Mouse (Mus musculus) midbrain, postnatal 0 days (tissue): ENCODE data around the gene Gm42417. TPM values are rescaled to one million over a fixed set of nuclear protein-coding genes. Genes with fewer than 3 reads are reported as not detected.

Source experiments
- ATAC-seq: fragments of 200-750 bp; cut with Nextera tagmentation; 2 replicates; pipeline ENCODE4 v1.8.0; 2017; ENCODE audit warnings: moderate number of reproducible peaks, mild to moderate bottlenecking, moderate TSS enrichment, moderate library complexity; ENCODE audit not compliant: low FRiP score
- DNase-seq: peaks from one replicate; pipeline ENCODE4 v3.0.0-alpha.2; 2015; ENCODE audit warnings: low spot score
- H3K27ac ChIP-seq: fragments of 300-500 bp; sonication (generic); 2 replicates; pipeline ENCODE4 v1.5.1; 2014; ENCODE audit warnings: low read depth, mild to moderate bottlenecking, low read length, mixed read lengths
- H3K27me3 ChIP-seq: fragments of 300-500 bp; sonication (generic); 2 replicates; pipeline ENCODE4 v1.6.1; 2014; ENCODE audit warnings: low read length, control low read depth, mixed read lengths; ENCODE audit not compliant: insufficient read depth
- H3K36me3 ChIP-seq: fragments of 300-500 bp; sonication (generic); 2 replicates; pipeline ENCODE4 v1.6.1; 2014; ENCODE audit warnings: low read length, control low read depth, mixed read lengths; ENCODE audit not compliant: insufficient read depth
- H3K4me1 ChIP-seq: fragments of 300-500 bp; sonication (generic); 2 replicates; pipeline ENCODE4 v1.6.1; 2014; ENCODE audit warnings: mild to moderate bottlenecking, control low read depth, antibody characterized with exemption, low read length, mixed read lengths; ENCODE audit not compliant: insufficient read depth
- H3K4me2 ChIP-seq: fragments of 300-500 bp; sonication (generic); 2 replicates; pipeline ENCODE4 v1.6.1; 2014; ENCODE audit warnings: low read depth, mild to moderate bottlenecking, low read length, mixed read lengths; ENCODE audit not compliant: poor library complexity, severe bottlenecking
- H3K4me3 ChIP-seq: fragments of 300-500 bp; sonication (generic); 2 replicates; pipeline ENCODE4 v1.5.1; 2014; ENCODE audit warnings: low read depth, mild to moderate bottlenecking, low read length, moderate library complexity
- H3K9ac ChIP-seq: fragments of 300-500 bp; sonication (generic); replicated peaks from 2 replicates; pipeline ENCODE4 v1.6.1; 2014; ENCODE audit warnings: mild to moderate bottlenecking, low read length, moderate library complexity, mixed read lengths; ENCODE audit not compliant: poor library complexity, severe bottlenecking
- H3K9me3 ChIP-seq: fragments of 300-500 bp; sonication (generic); 2 replicates; pipeline ENCODE4 v1.6.1; 2016; ENCODE audit warnings: low read length, control low read depth
- CTCF ChIP-seq: IDR thresholded peaks from 2 replicates; pipeline ENCODE4 v1.5.1; 2016; ENCODE audit warnings: antibody characterized with exemption, mild to moderate bottlenecking
- WGBS: fragments of 180-500 bp; shearing (Covaris S2); extraction: QIAGEN DNeasy Blood & Tissue Kit; methylation state at CpG from one replicate; pipeline ENCODE4 v1.1.7; 2014; 5-methylcytosine and 5-hydroxymethylcytosine counted together
- polyA plus RNA-seq: library from polyadenylated mRNA; unstranded; fragments of >200 nt; fragmentation: Nextera tagmentation; extraction: Ambion mirVana; gene quantifications from 2 replicates; pipeline ENCODE4 v1.2.1, GENCODE M21; 2015
- total RNA-seq: library from RNA; depleted of rRNA; stranded (reverse); fragments of >200 nt; gene quantifications from 2 replicates; pipeline ENCODE4 v1.2.3, GENCODE M21; 2014

Gene Gm42417
- total and polyA plus RNA-seq, 2 experiments from 2014 or later = 0.42 TPM; not detected in 1

DNA sequence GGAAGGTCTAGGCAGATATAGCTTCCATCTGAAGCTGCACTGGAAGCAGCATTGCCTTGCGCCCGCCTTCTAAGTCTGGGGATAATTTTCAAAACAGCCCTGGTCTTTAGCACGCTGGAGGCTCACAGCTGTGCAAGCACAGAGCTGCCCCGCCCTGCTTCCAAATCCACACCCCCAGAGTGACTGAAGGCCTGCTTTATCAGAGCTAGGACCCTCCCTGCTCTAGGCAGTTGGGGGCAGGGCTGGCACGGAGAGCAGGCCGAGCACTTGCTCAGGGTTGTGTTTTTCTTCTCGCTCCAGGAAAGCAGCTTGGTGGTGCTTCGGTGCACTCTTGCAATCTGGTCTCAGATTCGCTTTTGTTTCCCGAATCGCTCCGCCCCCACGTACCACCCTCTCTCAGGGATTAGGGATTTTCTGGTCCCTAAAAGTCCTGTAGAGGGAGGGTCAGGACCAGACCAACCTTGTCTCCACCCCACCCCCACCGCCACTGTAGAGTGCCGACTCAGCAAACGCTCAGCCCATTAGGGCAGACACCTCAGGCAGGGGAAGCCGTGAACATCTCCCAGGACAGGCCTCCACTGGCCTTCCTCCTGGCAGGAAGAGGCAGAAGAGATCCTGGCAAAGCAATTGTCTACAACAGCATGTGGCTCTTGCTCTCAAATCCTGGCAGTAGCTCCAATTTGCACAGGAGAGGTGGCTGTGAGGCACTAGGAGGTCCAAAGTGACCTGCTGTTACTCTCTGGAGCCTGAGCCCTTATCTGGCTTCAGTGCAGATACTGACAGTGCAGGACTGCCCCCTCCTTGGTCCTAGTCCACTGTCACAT, 41.4 kb upstream of the Gm42417 start:
- peak; percentile 70 for DNase-seq
- Histone ChIP-seq H3K27ac (peak overlapping the region; percentile 80), H3K9ac (peak overlapping the region; percentile 34), H3K4me1 (peaks cover 6% of the 10 kb centered on the region), H3K9me3 (no peaks in the 10 kb centered on the region), H3K4me3 (no peak overlapping the region), H3K36me3 (no peaks in the 10 kb centered on the region), H3K27me3 (no peaks in the 10 kb centered on the region), H3K4me2 (peak overlapping the region; percentile 24; the same call in 1 of the 2 replicates)
- 6% methylated on average over 17 of the region's 17 CpGs for WGBS
- TF ChIP-seq CTCF = no peak
- peak; percentile 84 for ATAC-seq

DNA sequence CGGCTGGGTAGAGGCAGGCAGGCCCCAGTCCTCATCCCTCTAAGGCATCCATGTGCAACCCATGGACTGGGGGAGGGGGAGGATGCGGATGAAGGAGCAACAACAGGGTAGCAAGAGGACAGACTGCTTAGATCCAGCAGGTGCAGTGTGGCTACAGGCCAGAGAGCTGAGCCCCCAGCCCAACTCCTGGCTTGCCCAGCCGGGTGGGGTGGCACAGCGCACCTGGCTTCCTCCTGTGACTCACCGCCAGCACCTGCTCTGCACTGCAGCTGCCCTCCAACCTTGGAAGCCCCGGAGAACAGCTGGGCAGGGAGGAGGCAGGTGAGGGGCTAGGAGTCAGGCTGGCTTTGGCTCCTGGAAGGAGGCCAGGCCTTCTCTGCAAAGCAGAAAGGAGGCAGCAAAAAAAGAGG, 40.8 kb upstream of the Gm42417 start:
- ATAC-seq = peak; percentile 50
- H3K9ac ChIP-seq = peak overlapping the region; percentile 34

DNA sequence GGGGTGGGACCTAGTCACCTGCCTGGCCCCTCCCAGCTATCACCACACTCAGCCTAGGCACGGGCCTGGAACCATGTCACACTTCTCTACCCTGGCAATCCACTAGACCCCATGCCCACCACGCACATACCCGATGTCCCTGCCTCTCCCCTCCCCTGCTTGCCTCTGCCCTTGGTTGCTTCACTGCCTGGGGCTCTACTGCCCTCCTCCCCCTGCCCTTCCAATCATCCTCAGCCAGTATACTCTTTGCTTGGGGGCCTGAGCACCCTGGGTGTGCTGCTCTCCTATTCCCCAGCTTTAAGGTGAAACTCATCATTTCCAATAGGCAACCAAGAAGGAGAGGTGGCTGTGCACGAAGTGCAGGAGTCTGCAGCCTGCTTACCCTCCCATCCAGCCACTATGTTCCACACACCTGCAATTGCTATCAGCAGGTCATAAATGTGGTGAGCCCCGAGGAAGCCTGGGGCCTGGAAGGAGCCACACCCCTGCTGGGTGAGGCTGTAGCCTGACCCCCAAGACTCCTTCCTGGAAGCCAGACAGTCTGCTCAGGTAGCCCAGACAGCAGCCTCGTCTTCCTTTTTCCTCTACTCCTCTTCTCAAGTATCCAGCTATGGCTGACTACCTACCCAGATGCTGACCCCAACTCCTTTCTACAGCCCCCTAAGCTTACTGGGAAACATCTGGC, 37.9 kb upstream of the Gm42417 start:
- Histone ChIP-seq H3K4me1 (peaks cover 6% of the 10 kb centered on the region), H3K9me3 (no peaks in the 10 kb centered on the region), H3K4me3 (no peak overlapping the region), H3K27me3 (no peaks in the 10 kb centered on the region), H3K4me2 (no peak overlapping the region), H3K36me3 (no peaks in the 10 kb centered on the region), H3K27ac (no peak overlapping the region), H3K9ac (no peak overlapping the region)
- 81% methylated on average over 6 of the region's 6 CpGs for WGBS
- no peak for DNase-seq
- ATAC-seq = no peak
- TF ChIP-seq CTCF = no peak

More for the DNA sequence above, 40.8 kb upstream of the Gm42417 start:
- TF ChIP-seq CTCF = no peak
- WGBS = 20% methylated on average over 6 of the region's 6 CpGs
- Histone ChIP-seq H3K27ac (peak overlapping the region; percentile 80), H3K27me3 (no peaks in the 10 kb centered on the region), H3K4me2 (no peak overlapping the region), H3K4me1 (peaks cover 6% of the 10 kb centered on the region), H3K9me3 (no peaks in the 10 kb centered on the region), H3K36me3 (no peaks in the 10 kb centered on the region), H3K4me3 (no peak overlapping the region)
- no peak for DNase-seq

DNA sequence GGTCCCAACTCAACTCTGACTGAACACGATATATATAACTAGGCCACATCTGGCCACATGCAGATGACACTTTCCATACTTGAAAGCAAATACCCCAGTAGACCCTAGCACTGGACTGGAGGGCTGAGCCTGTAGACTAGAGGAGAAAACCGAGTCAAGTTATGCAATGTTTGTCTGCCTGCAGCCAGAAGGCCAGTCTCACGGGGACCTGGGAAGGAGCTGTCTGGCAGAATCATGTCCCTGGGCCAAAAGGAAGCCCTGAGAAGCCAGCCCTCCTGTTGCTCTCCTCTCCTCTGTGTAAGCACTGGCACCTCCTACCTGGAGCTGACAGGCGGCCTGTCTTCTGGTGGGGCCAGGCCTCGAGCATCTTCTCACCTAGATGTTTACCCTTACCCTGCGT, 36.1 kb upstream of the Gm42417 start:
- no peak for TF ChIP-seq CTCF
- no peak overlapping the region for H3K4me2 ChIP-seq
- no peak overlapping the region for H3K9ac ChIP-seq
- 64% methylated on average over 6 of the region's 6 CpGs for WGBS
- DNase-seq (no peak), ATAC-seq (no peak)
- no peaks in the 10 kb centered on the region for H3K9me3 ChIP-seq
- no peaks in the 10 kb centered on the region for H3K36me3 ChIP-seq
- no peak overlapping the region for H3K4me3 ChIP-seq
- no peaks in the 10 kb centered on the region for H3K27me3 ChIP-seq
- H3K4me1 ChIP-seq = peaks cover 6% of the 10 kb centered on the region
- H3K27ac ChIP-seq = no peak overlapping the region

DNA sequence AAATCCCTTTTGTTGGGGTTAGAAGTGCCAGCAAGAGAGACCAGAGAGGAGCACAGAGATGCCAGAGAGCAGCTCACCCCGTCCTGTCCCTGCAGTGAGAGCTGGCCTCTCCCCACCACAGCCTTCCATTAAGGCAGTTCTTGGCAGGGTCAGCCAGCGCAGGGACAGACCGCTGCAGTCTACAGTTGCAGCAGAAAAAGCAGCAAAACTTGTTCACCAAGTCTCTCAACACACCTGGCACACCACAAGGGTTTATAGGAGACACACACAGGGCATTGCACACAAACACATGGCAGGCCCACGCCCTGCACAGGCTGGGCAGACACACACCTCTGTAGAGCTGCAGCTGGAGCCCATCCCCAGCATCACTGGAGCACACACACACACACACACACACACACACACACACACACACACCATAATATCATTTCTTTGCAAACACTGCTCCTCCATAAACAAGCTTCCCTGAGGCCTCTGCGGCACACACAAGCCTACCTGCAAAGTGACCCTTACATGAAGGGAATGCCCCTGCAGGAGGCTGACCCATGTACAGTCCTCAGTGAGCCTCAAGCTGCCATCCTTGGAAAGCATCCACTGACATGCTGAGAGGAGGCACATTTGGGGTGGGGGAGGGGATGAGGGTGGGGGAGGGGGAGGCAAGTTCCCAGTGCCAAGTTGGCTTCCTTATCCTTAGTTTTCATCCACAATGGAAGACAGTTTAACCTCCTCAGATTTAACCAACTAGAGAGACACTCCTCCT, 35.1 kb upstream of the Gm42417 start:
- H3K9me3 ChIP-seq = no peaks in the 10 kb centered on the region
- no peak for DNase-seq
- no peak for ATAC-seq
- TF ChIP-seq CTCF = no peak
- no peaks in the 10 kb centered on the region for H3K27me3 ChIP-seq
- no peak overlapping the region for H3K9ac ChIP-seq
- no peak overlapping the region for H3K27ac ChIP-seq
- WGBS = 81% methylated on average over 5 of the region's 5 CpGs
- H3K4me1 ChIP-seq = no peaks in the 10 kb centered on the region
- no peak overlapping the region for H3K4me3 ChIP-seq
- H3K36me3 ChIP-seq = no peaks in the 10 kb centered on the region
- H3K4me2 ChIP-seq = no peak overlapping the region
